Mouse (Mus musculus) cerebellum, postnatal 4 days (tissue): ENCODE measurements around the gene Zfp839.

ENCODE experiments used
- DNase-seq, 2 experiments: peaks; one replicate each; pipeline ENCODE4 v3.0.0; 2022; ENCODE audit warnings: low spot score in 2 of 2, mixed read lengths in 1 of 2

The Zfp839 gene

DNA sequence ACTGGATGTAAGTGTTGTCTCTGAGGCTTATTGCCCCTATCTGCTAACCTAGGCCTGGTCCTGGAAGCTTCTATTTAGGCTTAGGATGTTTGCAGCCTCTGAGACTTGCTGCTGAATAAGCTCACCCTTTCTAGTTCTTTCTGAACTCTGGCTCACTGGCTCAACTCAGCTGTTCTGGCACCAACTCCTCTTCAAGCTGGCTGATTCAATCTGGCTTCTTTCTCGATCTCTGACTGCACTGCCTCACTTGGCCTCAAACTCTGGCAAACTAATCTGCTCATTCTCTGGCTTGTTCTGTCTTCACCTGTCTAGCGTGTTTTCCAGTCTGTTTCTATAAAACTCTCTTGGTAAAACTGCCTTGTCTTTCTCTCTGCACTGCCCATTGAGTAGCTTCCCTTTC is 25.3 kb downstream of the Zfp839 start:
- DNase-seq, result no peak

DNA sequence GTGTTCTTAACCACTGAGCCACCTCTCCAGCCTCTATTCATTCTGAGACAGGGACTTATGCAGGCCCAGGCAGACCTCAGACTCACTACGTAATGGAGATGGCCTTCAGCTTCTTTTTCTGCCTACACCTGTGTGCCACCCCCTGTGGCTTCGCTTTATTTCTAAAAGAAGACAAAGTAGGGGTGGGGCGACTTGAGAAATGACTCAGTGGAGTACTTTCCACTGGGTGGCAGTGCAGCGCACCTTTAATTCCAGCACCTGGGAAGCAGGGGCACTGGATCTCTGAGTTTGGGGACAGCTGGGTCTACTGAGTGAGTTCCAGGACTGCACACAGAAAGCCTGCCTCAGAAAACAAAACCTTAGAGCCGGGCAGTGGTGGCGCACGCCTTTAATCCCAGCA is 32.2 kb downstream of the Zfp839 start:
- DNase-seq, result no peak

DNA sequence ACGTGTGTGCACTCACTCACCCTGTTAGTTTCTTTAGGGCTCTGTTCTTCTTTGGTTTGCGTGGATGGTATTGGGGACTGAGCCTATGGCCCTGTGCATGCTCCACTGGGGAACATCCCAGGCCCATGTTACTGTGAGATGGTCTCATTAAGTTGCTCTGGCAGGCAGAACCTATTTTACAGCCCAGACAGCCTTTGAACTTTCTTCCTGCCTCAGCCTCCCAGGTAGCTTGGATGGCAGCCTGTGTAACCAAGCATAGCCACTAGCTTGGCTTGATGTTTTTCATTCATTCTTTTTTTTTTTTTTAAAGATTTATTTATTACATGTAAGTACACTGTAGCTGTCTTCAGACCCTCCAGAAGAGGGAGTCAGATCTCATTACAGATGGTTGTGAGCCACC is 35.2 kb downstream of the Zfp839 start:
- DNase-seq, result no peak

DNA sequence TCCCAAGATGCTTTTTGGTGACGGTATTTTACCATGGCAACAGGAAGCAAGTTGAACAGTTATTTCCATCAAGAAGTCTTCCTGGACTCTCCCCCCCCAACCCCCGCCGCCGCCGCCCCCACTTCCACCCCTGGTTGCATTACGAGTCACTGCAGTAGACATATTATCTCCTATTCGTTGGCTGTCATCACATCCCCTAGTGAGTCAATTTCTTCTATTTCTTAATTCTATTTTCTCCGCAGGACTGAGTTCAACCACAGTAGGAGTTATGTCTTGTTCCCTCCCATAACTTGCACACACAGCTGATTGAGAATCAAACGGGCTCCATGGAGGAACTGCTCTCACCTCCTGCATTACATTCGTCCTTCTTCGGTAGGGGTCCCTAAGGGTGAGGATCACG is 38.1 kb downstream of the Zfp839 start:
- no peak for DNase-seq

DNA sequence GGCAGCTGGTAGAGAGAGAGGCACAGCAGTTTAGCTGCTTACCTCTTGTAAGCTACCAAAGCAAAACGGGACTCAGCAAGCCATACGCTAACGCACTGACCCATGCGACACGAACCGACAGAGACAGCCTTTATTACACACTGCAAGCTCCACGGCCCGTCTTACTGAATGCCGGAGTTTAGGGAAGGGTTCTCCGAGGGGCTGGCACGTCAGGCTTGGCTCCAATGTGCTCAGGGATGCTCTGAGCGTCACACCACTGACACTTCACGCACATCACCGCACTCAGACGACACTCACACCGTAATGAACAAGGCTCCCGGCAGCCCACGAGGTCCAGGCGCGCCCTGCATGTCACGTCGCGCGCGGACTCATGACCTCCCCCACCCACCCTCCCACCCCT is 38.6 kb downstream of the Zfp839 start:
- DNase-seq, result no peak

DNA sequence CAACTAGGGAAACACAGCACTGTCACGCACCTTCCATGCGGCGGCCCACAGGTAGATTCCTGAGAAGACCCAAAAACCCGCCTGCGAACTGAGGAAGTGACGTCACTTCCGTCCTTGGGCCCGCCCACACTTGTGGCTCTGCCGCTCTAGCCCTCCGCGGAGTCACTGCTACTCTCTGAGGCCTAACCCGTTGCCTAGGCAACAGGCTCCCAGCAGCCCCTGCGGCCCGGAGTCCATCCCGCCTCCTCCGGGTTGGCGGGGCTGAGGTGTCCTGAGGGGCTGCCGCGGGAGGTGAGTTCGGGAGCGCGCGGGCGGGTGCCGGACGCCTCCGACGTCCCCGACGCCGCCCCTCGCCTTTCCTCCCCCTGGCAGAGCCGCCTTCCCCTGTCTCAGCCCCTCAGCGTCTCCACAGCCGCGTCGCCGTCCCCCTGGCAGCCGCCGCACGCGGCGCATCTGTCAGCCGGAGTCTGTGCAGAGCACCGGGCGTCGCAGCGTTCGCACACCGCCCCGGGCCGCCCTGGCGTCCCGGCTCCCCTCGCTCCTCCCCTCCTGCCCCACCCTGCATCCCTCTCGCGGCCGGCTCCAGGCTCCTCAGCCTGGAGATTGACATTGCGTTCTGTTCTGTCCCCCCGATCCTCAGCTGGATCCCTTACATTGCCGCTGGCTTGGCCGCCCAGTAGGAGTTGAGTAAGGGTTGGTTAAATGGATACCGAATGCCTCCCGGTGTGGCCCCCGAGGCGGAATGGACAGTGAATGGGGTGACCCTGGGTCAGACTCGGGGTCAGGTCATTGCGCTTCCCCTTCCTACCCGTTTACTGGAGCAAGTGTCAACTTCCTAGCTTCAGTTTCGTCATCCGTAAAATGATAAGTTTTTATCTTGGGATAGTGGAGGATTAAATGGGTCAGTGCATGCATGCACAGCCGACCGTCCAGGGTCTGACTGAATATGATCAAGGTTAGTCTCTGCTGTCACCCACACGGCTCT is 39.3 kb downstream of the Zfp839 start, which contains the start of the genes Cinp and Tecpr2:
Gene Cinp (minus strand): TSS at position 110 of the 985 bp plus-strand sequence.
Gene Tecpr2 (plus strand): TSS at position 229 of the 985 bp plus-strand sequence.
- peak; percentile 84 to 93 for DNase-seq

DNA sequence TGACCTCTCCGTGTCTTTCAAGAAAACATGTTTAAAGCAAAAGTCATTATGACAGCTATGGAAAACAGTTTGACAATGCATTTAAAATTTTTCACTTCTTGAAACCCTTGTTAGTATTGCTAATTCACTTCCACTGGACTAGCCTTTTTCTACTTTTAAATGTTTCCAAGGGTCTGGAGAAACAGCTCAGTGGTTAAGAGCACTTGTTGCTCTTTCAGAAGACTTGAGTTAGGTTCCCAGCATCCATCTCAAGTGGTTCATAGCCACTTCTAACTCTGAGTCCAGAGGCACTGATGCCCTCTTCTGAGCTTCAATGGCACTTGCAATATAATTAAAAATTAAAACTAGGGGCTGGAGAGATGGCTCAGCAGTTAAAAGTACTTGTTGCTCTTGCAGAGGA is 41.8 kb downstream of the Zfp839 start:
- no peak for DNase-seq

DNA sequence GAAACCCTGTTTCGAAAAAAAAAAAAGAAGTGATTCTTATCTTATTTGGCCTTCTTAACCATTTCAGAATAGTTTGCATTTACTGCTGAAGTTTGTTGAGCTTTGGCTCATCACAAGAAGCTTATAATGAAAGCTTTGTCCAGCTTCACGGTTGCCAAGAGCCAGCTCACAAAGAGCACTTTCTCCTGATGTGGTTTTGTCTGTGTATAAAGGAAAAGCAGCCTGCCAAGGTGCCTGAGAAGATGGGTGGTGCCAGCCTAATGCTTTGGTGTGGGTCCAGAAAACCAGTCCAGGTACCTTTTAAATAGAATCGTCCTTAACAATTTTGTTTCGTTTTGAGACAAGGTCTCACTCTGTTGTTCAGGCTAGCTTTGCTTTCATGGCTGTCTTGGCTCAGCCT is 52.1 kb downstream of the Zfp839 start:
- DNase-seq, result no peak

DNA sequence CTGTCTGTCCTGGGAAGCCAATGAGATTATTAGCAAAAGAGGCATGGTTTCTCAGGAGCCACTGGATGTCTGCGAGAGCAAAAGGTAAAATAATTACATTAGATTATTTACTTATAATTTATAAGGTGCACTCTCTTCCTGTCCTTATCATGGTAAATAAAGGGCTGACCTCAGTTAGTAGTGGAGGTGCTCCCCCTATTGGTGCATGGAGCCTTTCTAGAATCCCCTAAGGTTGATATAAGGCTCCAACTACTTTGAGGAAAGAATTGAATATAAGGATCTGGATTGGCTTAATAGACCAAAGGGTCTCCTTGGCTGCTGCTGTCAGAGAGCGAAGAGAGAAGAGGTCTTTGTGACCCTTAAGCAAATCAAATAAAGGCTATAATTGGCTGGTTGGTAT is 53.5 kb downstream of the Zfp839 start:
- no peak for DNase-seq

DNA sequence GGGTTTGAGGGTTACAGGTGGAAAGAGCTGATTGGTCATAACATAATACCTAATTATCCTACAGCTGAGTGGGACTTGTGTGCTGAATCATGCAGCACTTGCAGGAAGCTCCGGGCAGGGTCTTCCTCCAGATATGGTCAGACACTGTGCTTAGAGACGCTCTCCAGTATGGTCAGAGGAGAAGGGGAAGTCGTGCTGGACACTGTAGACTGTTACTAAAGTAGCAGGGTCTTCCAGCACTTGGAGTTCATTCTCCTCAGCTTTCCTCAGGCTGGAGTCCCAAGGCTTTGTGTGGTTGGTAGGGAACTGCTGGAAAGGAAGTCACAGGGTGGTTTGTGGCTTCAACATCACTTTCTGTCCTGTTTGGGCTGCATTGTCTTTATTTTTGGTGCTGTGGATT is 57.8 kb downstream of the Zfp839 start:
- DNase-seq, result no peak

DNA sequence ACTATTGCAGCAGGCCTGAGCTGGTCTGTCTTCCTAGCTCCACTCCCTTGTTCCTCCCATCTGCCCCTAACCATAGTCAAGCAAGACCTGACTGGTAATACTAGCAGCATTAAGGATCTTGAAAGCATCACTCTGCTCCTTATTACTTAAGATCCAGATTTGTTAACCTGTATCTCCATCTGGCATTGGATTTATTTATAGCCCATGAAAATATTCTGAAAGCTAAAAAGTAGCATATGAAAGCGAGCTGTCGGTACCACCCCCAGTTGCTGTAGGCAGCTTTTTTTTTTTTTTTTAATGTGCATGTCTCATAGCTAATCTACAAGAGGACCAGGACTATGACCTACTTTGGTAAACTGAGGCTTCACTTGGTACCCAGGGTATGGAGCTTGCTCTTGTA is 59.9 kb downstream of the Zfp839 start:
- DNase-seq, result no peak

DNA sequence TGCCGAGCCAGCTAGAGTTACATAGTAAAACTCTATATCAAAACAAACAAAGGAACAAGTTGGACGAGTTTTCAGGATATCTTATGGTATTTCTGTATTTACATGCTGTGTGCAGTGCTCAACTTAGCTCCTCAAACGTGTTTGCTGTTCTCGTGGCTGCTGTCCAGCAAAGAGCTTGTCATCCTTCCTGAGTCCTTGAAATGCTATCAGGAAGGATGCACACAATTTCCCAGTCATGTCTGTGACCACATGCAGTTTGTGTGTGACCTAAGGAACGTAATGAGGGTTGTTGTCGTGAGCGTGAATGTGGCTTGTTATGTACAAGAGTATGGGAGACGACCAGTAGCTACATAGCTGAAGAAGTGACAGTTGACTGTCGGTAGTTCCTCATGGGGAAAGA is 65.7 kb downstream of the Zfp839 start:
- DNase-seq, result no peak
